Mouse (Mus musculus): ENCODE measurements around the gene Tyw3.

- TF ChIP-seq CTCF (IDR thresholded peaks at IDR 0.05; ENCODE audit: low read depth, low read length) (no peak), POLR2A (IDR thresholded peaks at IDR 0.05; ENCODE audit: borderline replicate concordance, low read depth, low read length) (no peak)
Observed at GRCm38 (mm10) chr3:154633091-154633490, 36.2 kb upstream of the Tyw3 start.

Measured in bone marrow macrophage, adult 2 months (primary cell).